ENCODE assay signal across 19 mouse cellular contexts in the genomic region with DNA sequence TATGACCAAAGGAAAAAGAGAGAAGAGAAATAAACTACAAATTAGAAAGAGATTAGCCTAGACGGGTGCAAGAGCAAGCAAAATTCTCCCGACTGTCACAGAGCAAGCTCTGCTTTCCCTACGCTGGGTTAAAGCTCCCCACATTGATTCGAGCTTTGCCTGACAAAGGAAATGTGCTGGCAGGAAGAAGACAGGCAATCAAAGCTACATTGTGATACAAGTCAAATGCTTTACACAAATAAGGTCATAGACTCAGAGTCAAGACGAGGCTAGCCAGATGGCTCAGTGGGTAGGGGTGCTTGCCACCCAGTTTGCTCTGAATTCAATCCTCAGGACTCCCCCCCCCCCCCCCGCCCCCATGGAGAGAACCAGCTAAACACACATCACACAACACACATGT. TPM values are rescaled to one million over a fixed set of nuclear protein-coding genes. Genes with fewer than 3 reads are reported as not detected.
DNase-seq lines count a peak whose midpoint lies in the region; ATAC-seq lines count a peak whose summit lies in the region.
"Had no signal": no experiment of that assay in that cellular context is flagged by ENCODE, and none has a peak within 500 bp of the region (broad histone marks: within the 10 kb centered on the region; RNA-seq: fewer than 3 reads in every experiment).

No protein-coding gene starts in this region.

- no peak overlapping the region for H3K4me2 ChIP-seq in heart, embryonic 13.5 days
- H3K4me2 ChIP-seq in liver, embryonic 13.5 days, result peak overlapping the region; percentile 97; the same call in 1 of the 2 replicates
- no peak overlapping the region; the same call in 1 of the 2 replicates for H3K4me2 ChIP-seq in liver, embryonic 11.5 days

- ATAC-seq in heart, embryonic 13.5 days (ENCODE audit: extremely low read depth, insufficient number of reproducible peaks, low FRiP score, low TSS enrichment), result no peak
- no peak for ATAC-seq in liver, embryonic 13.5 days (ENCODE audit: low read depth)
- ATAC-seq in liver, embryonic 11.5 days (replicated peaks; ENCODE audit: low FRiP score), result no peak
- ATAC-seq: activated CD4-positive, CD25-positive, alpha-beta regulatory T cell, adult 4 months had no signal

- 72% methylated on average over 5 of the region's 6 CpGs for WGBS in heart, embryonic 13.5 days
- 61% methylated on average over 5 of the region's 6 CpGs for WGBS in heart, embryonic 10.5 days
- WGBS in liver, embryonic 13.5 days (ENCODE audit: insufficient replicate concordance), result 72% methylated on average over 6 of the region's 6 CpGs
- WGBS in liver, embryonic 11.5 days, result 63% methylated on average over 6 of the region's 6 CpGs
- WGBS in macrophage (ENCODE audit: missing documents), result 88% methylated on average over 5 of the region's 6 CpGs

- H3K9ac ChIP-seq in heart, embryonic 13.5 days, result no peak overlapping the region
- 0 out of 2 replicates have a peak overlapping the region, but pooled peaks have one; percentile 86 for H3K9ac ChIP-seq in liver, embryonic 13.5 days
- no peak overlapping the region for H3K9ac ChIP-seq in liver, embryonic 11.5 days (ENCODE audit: low read depth, low read length)
- H3K9ac ChIP-seq in ES-E14 (ENCODE audit: insufficient read depth, low read depth, low read length, poor library complexity, severe bottlenecking), result no peak overlapping the region

- peaks cover 9% of the 10 kb centered on the region for H3K36me3 ChIP-seq in heart, embryonic 13.5 days
- H3K36me3 ChIP-seq in heart, embryonic 10.5 days, result peaks cover 6% of the 10 kb centered on the region
- H3K36me3 ChIP-seq in liver, embryonic 13.5 days, result peaks cover 9% of the 10 kb centered on the region
- H3K36me3 ChIP-seq in liver, embryonic 11.5 days (ENCODE audit: control insufficient read depth, insufficient read depth, low read length), result no peaks in the 10 kb centered on the region
- H3K36me3 ChIP-seq in ES-E14 (ENCODE audit: control insufficient read depth, insufficient read depth, low read length, poor library complexity, severe bottlenecking), result peaks cover 3% of the 10 kb centered on the region; the same call in 1 of the 2 replicates
- H3K36me3 ChIP-seq in macrophage (ENCODE audit: inconsistent target), result peaks cover 5% of the 10 kb centered on the region; the same call in 1 of the 2 replicates

- H3K4me1 ChIP-seq in heart, embryonic 13.5 days, result peaks cover 32% of the 10 kb centered on the region
- peaks cover 29% of the 10 kb centered on the region for H3K4me1 ChIP-seq in heart, embryonic 10.5 days
- H3K4me1 ChIP-seq in liver, embryonic 13.5 days (replicated peaks), result peaks cover 44% of the 10 kb centered on the region
- H3K4me1 ChIP-seq in liver, embryonic 11.5 days (replicated peaks; ENCODE audit: control insufficient read depth, insufficient read depth, low read length), result peaks cover 18% of the 10 kb centered on the region
- H3K4me1 ChIP-seq in ES-E14 (ENCODE audit: control insufficient read depth in 2 of 2, insufficient read depth in 2 of 2, low read length in 2 of 2, poor library complexity in 1 of 2), result peaks cover 8 to 9% of the 10 kb centered on the region in 2 experiments

- H3K9me3 ChIP-seq in heart, embryonic 13.5 days, result no peaks in the 10 kb centered on the region
- H3K9me3 ChIP-seq in heart, embryonic 10.5 days, result no peaks in the 10 kb centered on the region
- H3K9me3 ChIP-seq in liver, embryonic 13.5 days (replicated peaks), result no peaks in the 10 kb centered on the region
- H3K9me3 ChIP-seq in liver, embryonic 11.5 days (ENCODE audit: control insufficient read depth, low read length), result no peaks in the 10 kb centered on the region
- H3K9me3 ChIP-seq in ES-E14 (ENCODE audit: control insufficient read depth, insufficient read depth, low read depth, low read length), result no peaks in the 10 kb centered on the region
- H3K9me3 ChIP-seq: embryonic facial prominence, embryonic 10.5 days; midbrain, embryonic 10.5 days had no signal

- H3K4me3 ChIP-seq in heart, embryonic 13.5 days, result no peak overlapping the region
- no peak overlapping the region for H3K4me3 ChIP-seq in heart, embryonic 10.5 days
- no peak overlapping the region for H3K4me3 ChIP-seq in liver, embryonic 13.5 days (replicated peaks)
- no peak overlapping the region; the same call in 1 of the 2 replicates for H3K4me3 ChIP-seq in liver, embryonic 11.5 days (ENCODE audit: low read depth, low read length)
- H3K4me3 ChIP-seq in ES-E14 (ENCODE audit: insufficient read depth in 1 of 2, low read depth in 1 of 2, low read length in 2 of 2, poor library complexity in 1 of 2, severe bottlenecking in 1 of 2) (peak overlapping the region in 1 of 2 experiments; percentile 95; a peak in 1 of 4 replicates), macrophage (ENCODE audit: inconsistent target) (no peak overlapping the region)

- H3K27me3 ChIP-seq in heart, embryonic 13.5 days (replicated peaks), result no peaks in the 10 kb centered on the region
- no peaks in the 10 kb centered on the region for H3K27me3 ChIP-seq in heart, embryonic 10.5 days (ENCODE audit: insufficient read depth, poor library complexity, severe bottlenecking)
- H3K27me3 ChIP-seq in liver, embryonic 13.5 days, result no peaks in the 10 kb centered on the region
- H3K27me3 ChIP-seq in liver, embryonic 11.5 days (replicated peaks; ENCODE audit: control insufficient read depth, insufficient read depth, low read length), result no peaks in the 10 kb centered on the region

- no peak for DNase-seq in heart, embryonic 10.5 days (ENCODE audit: low spot score)
- DNase-seq in liver, embryonic 13.5 days, result no peak
- no peak for DNase-seq in liver, embryonic 11.5 days (ENCODE audit: low spot score)
- no peak for DNase-seq in ES-E14 (ENCODE audit: low read depth, low spot score)
- no peak for DNase-seq in gastrocnemius, adult 18-20 months (ENCODE audit: low spot score)
- DNase-seq in gastrocnemius, postnatal 10 days, result no peak
- DNase-seq: cerebellum, adult 11 months; cerebellum, postnatal 36 days; heart, postnatal 36 days; kidney, adult 11 months; layer of hippocampus, adult 9-11 months; right cerebral cortex, postnatal 4 days had no signal

- H3K79me2 ChIP-seq in macrophage (ENCODE audit: inconsistent target), result peaks cover 33% of the 10 kb centered on the region

- in situ Hi-C loops in ES-E14 (cut with MboI; ENCODE audit: low sequenced_read_pairs in 2 of 2, unreplicated experiment in 2 of 2), result no loop called here

- 0 out of 2 replicates have a peak overlapping the region, but pooled peaks have one; percentile 93 for H3K27ac ChIP-seq in heart, embryonic 13.5 days (replicated peaks)
- H3K27ac ChIP-seq in heart, embryonic 10.5 days, result no peak overlapping the region
- H3K27ac ChIP-seq in liver, embryonic 13.5 days, result no peak overlapping the region
- H3K27ac ChIP-seq in liver, embryonic 11.5 days (ENCODE audit: low read depth, low read length), result no peak overlapping the region
- H3K27ac ChIP-seq in ES-E14 (ENCODE audit: insufficient read depth, low read depth, low read length, poor library complexity, severe bottlenecking) (peak overlapping the region; percentile 36), macrophage (0 out of 2 replicates have a peak overlapping the region, but pooled peaks have one; percentile 81)

RNA-seq across cellular contexts. Expression of a gene that starts 1.2 kb away (rescaled TPM):
- polyA plus RNA-seq in heart, embryonic 13.5 days (2015; fragmentation: Nextera tagmentation; extraction: Ambion mirVana), result 11.8 and 12.6 TPM in 2 replicates
- polyA plus RNA-seq in heart, embryonic 10.5 days (2016; fragmentation: Nextera tagmentation; extraction: Ambion mirVana), result 9.7 and 10.7 TPM in 2 replicates
- polyA plus RNA-seq in liver, embryonic 13.5 days (2015; fragmentation: Nextera tagmentation; extraction: Ambion mirVana), result 4.6 and 4.8 TPM in 2 replicates
- 8.4 and 10.5 TPM in 2 replicates for polyA plus RNA-seq in liver, embryonic 11.5 days (2014; fragmentation: Nextera tagmentation; extraction: Ambion mirVana)
- total RNA-seq in ES-E14 (2012; rRNA removed), result 8.2 and 10.1 TPM in 2 replicates
- 100 to 1,000 TPM in 2 of 26 experiments, 10 to 100 TPM in 24; 13.3 to 122 (median 50.9) TPM for total RNA-seq in macrophage (2018; cell fraction: chromatin; rRNA removed)
- 10 to 100 TPM; 12.0 to 35.3 (median 21.6) TPM for total RNA-seq in macrophage (2018; cell fraction: cytosol; rRNA removed)
- 100 to 1,000 TPM in 3 of 26 experiments, 10 to 100 TPM in 23; 11.0 to 129 (median 43.5) TPM for total RNA-seq in macrophage (2018; cell fraction: nucleus; rRNA removed)
- polyA plus RNA-seq in macrophage (2018), result 20.5 to 35.2 TPM (median 25.5 TPM) in 3 replicates
- 100 to 1,000 TPM; 388 to 467 TPM for total RNA-seq in gastrocnemius, adult 18-20 months (2021)
- total RNA-seq in gastrocnemius, postnatal 10 days (2021), result 100 to 1,000 TPM; 170 to 198 TPM

RNA-seq across cellular contexts. Expression of a gene that starts 6.9 kb away (rescaled TPM):
- 8.8 and 9.4 TPM in 2 replicates for polyA plus RNA-seq in heart, embryonic 13.5 days (2015; fragmentation: Nextera tagmentation; extraction: Ambion mirVana)
- polyA plus RNA-seq in heart, embryonic 10.5 days (2016; fragmentation: Nextera tagmentation; extraction: Ambion mirVana), result 10.9 and 12.7 TPM in 2 replicates
- 5.0 and 5.1 TPM in 2 replicates for polyA plus RNA-seq in liver, embryonic 13.5 days (2015; fragmentation: Nextera tagmentation; extraction: Ambion mirVana)
- polyA plus RNA-seq in liver, embryonic 11.5 days (2014; fragmentation: Nextera tagmentation; extraction: Ambion mirVana), result 12.2 and 13.4 TPM in 2 replicates
- total RNA-seq in ES-E14 (2012; rRNA removed), result 11.1 and 11.4 TPM in 2 replicates
- 100 to 1,000 TPM in 14 of 26 experiments, 10 to 100 TPM in 12; 50.9 to 167 (median 110) TPM for total RNA-seq in macrophage (2018; cell fraction: chromatin; rRNA removed)
- 10 to 100 TPM; 21.8 to 48.7 (median 34.6) TPM for total RNA-seq in macrophage (2018; cell fraction: cytosol; rRNA removed)
- total RNA-seq in macrophage (2018; cell fraction: nucleus; rRNA removed), result 100 to 1,000 TPM in 2 of 26 experiments, 10 to 100 TPM in 24; 40.0 to 119 (median 63.2) TPM
- 23.3 to 29.3 TPM (median 26.0 TPM) in 3 replicates for polyA plus RNA-seq in macrophage (2018)
- 10 to 100 TPM; 44.5 to 47.0 TPM for total RNA-seq in gastrocnemius, adult 18-20 months (2021)
- 10 to 100 TPM; 47.3 to 50.9 TPM for total RNA-seq in gastrocnemius, postnatal 10 days (2021)

RNA-seq across cellular contexts. Expression of a gene that starts 31.0 kb away (rescaled TPM):
- polyA plus RNA-seq in heart, embryonic 13.5 days (2015; fragmentation: Nextera tagmentation; extraction: Ambion mirVana), result 0.12 and 1.5 TPM in 2 replicates
- 0.07 and 2.4 TPM in 2 replicates for polyA plus RNA-seq in heart, embryonic 10.5 days (2016; fragmentation: Nextera tagmentation; extraction: Ambion mirVana)
- polyA plus RNA-seq in liver, embryonic 13.5 days (2015; fragmentation: Nextera tagmentation; extraction: Ambion mirVana), result 30.5 and 32.8 TPM in 2 replicates
- 16.5 and 17.6 TPM in 2 replicates for polyA plus RNA-seq in liver, embryonic 11.5 days (2014; fragmentation: Nextera tagmentation; extraction: Ambion mirVana)
- total RNA-seq in ES-E14 (2012; rRNA removed), result 0.36 and 0.53 TPM in 2 replicates
- total RNA-seq in macrophage (2018; cell fraction: chromatin; rRNA removed), result under 1 TPM in 1 of 26 experiments, not detected in 25; 0.92 TPM
- total RNA-seq in macrophage (2018; cell fraction: cytosol; rRNA removed), result not detected
- not detected for total RNA-seq in macrophage (2018; cell fraction: nucleus; rRNA removed)
- not detected in 3 replicates for polyA plus RNA-seq in macrophage (2018)
- not detected for total RNA-seq in gastrocnemius, adult 18-20 months (2021)
- total RNA-seq in gastrocnemius, postnatal 10 days (2021), result not detected
- total RNA-seq: granulocyte monocyte progenitor cell, adult 5-6 weeks; heart, postnatal 36 days had no signal
- polyA plus RNA-seq: activated CD4-positive, CD25-positive, alpha-beta regulatory T cell, adult 4 months; C2C12 had no signal

RNA-seq across cellular contexts. Expression of a gene that starts 32.5 kb away (rescaled TPM):
- polyA plus RNA-seq in heart, embryonic 13.5 days (2015; fragmentation: Nextera tagmentation; extraction: Ambion mirVana), result 396 and 409 TPM in 2 replicates
- polyA plus RNA-seq in heart, embryonic 10.5 days (2016; fragmentation: Nextera tagmentation; extraction: Ambion mirVana), result 347 and 474 TPM in 2 replicates
- polyA plus RNA-seq in liver, embryonic 13.5 days (2015; fragmentation: Nextera tagmentation; extraction: Ambion mirVana), result 149 and 170 TPM in 2 replicates
- 255 and 280 TPM in 2 replicates for polyA plus RNA-seq in liver, embryonic 11.5 days (2014; fragmentation: Nextera tagmentation; extraction: Ambion mirVana)
- 107 and 143 TPM in 2 replicates for total RNA-seq in ES-E14 (2012; rRNA removed)
- 100 to 1,000 TPM in 2 of 26 experiments, 10 to 100 TPM in 24; 40.6 to 106 (median 61.2) TPM for total RNA-seq in macrophage (2018; cell fraction: chromatin; rRNA removed)
- total RNA-seq in macrophage (2018; cell fraction: cytosol; rRNA removed), result 100 to 1,000 TPM; 102 to 144 (median 114) TPM
- 100 to 1,000 TPM in 6 of 26 experiments, 10 to 100 TPM in 20; 59.8 to 120 (median 88.4) TPM for total RNA-seq in macrophage (2018; cell fraction: nucleus; rRNA removed)
- 94.4 to 128 TPM (median 100 TPM) in 3 replicates for polyA plus RNA-seq in macrophage (2018)
- 100 to 1,000 TPM; 561 to 590 TPM for total RNA-seq in gastrocnemius, adult 18-20 months (2021)
- total RNA-seq in gastrocnemius, postnatal 10 days (2021), result 100 to 1,000 TPM; 483 to 549 TPM

RNA-seq across cellular contexts. Expression of a gene that starts 41.3 kb away (rescaled TPM):
- polyA plus RNA-seq in heart, embryonic 13.5 days (2015; fragmentation: Nextera tagmentation; extraction: Ambion mirVana), result 58.0 and 63.9 TPM in 2 replicates
- 76.5 and 87.9 TPM in 2 replicates for polyA plus RNA-seq in heart, embryonic 10.5 days (2016; fragmentation: Nextera tagmentation; extraction: Ambion mirVana)
- 57.3 and 64.4 TPM in 2 replicates for polyA plus RNA-seq in liver, embryonic 13.5 days (2015; fragmentation: Nextera tagmentation; extraction: Ambion mirVana)
- 101 and 104 TPM in 2 replicates for polyA plus RNA-seq in liver, embryonic 11.5 days (2014; fragmentation: Nextera tagmentation; extraction: Ambion mirVana)
- 25.3 and 28.2 TPM in 2 replicates for total RNA-seq in ES-E14 (2012; rRNA removed)
- total RNA-seq in macrophage (2018; cell fraction: chromatin; rRNA removed), result 10 to 100 TPM in 12 of 26 experiments, 1 to 10 TPM in 14; 2.0 to 21.4 (median 9.2) TPM
- 10 to 100 TPM; 33.5 to 58.9 (median 48.1) TPM for total RNA-seq in macrophage (2018; cell fraction: cytosol; rRNA removed)
- total RNA-seq in macrophage (2018; cell fraction: nucleus; rRNA removed), result 10 to 100 TPM in 16 of 26 experiments, 1 to 10 TPM in 10; 5.7 to 22.4 (median 12.2) TPM
- polyA plus RNA-seq in macrophage (2018), result 44.1 to 130 TPM (median 65.7 TPM) in 3 replicates
- 10 to 100 TPM; 61.0 to 65.2 TPM for total RNA-seq in gastrocnemius, adult 18-20 months (2021)
- total RNA-seq in gastrocnemius, postnatal 10 days (2021), result 10 to 100 TPM; 50.7 to 51.3 TPM

Comparison
In these comparisons a context has a peak if more than half of its experiments do, and no peak if none do; other contexts are left out.
1. H3K27ac ChIP-seq: peak in heart, embryonic 13.5 days (single experiment), ES-E14 (single experiment) and macrophage (single experiment); none in heart, embryonic 10.5 days (single experiment), liver, embryonic 13.5 days (single experiment) and liver, embryonic 11.5 days (single experiment).